ENCODE assay signal across 7 mouse cellular contexts in the genomic region with DNA sequence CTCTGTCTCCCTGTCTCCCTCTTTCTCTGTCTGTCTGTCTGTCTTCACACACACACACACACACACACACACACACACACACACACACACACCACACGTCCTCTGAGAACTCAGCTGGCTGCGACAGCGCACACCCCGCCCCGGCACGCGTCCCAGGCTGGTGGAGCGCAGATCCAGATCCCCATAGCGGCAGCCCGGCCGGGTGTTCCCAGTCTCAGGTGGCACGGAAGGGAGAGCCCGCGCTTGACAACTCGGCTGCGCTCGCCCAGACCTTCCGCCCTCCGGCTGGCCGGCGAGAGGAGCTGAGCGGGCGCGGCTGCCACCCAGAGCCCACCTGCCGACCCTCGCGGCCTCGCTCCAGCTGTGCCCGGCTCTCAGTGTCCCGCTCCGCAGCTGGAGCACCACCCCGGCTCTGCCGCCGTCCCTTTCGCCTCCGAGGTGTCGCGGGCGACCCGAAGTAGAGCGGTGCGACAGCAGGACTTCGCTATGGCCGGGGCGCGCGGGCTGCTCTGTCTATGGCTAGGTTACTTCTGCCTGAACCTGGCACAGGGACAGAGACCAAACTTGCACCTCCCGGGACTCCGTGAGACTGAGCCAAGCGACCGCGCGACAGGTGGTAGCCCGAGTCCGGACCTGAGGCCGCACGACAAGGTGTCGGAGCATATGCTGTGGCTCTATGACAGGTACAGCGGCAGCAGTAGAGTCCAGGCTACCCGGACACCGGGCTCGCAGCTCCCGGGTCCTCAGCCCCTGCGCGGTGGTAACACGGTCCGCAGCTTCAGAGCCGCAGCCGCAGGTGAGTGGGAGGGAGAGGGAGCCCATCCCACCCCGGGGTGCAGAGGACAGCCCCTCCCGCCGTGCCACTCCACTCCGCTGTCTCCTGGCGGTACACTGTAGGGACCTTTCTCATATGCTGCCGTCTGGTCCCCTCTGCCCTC. TPM values are rescaled to one million over a fixed set of nuclear protein-coding genes. Genes with fewer than 3 reads are reported as not detected.
DNase-seq lines count a peak whose midpoint lies in the region; ATAC-seq lines count a peak whose summit lies in the region.

No protein-coding gene starts in this region.

- peak; percentile 47 for DNase-seq in right cerebral cortex, postnatal 14 days
- no peak for DNase-seq in right cerebral cortex, postnatal 36 days (ENCODE audit: low spot score in 2 of 2)
- DNase-seq in embryonic facial prominence, embryonic 11.5 days (ENCODE audit: low spot score), result peak; percentile 48
- peak; percentile 37 for DNase-seq in heart, postnatal 4 days
- peak; percentile 72 for DNase-seq in midbrain, embryonic 14.5 days

- no peaks in the 10 kb centered on the region for H3K9me3 ChIP-seq in embryonic facial prominence, embryonic 11.5 days (replicated peaks; ENCODE audit: control insufficient read depth, low read length)
- no peaks in the 10 kb centered on the region for H3K9me3 ChIP-seq in limb, embryonic 12.5 days
- no peaks in the 10 kb centered on the region for H3K9me3 ChIP-seq in midbrain, embryonic 14.5 days (ENCODE audit: control insufficient read depth, low read length)

- H3K27me3 ChIP-seq in embryonic facial prominence, embryonic 11.5 days (ENCODE audit: control insufficient read depth, insufficient read depth, low read length), result peaks cover 22% of the 10 kb centered on the region
- peaks cover 59% of the 10 kb centered on the region for H3K27me3 ChIP-seq in limb, embryonic 12.5 days
- H3K27me3 ChIP-seq in midbrain, embryonic 14.5 days (ENCODE audit: control insufficient read depth, insufficient read depth, low read length), result peaks cover 41% of the 10 kb centered on the region

- no peak overlapping the region for H3K27ac ChIP-seq in embryonic facial prominence, embryonic 11.5 days (replicated peaks; ENCODE audit: low read depth, low read length)
- H3K27ac ChIP-seq in limb, embryonic 12.5 days, result no peak overlapping the region
- no peak overlapping the region for H3K27ac ChIP-seq in midbrain, embryonic 14.5 days (replicated peaks; ENCODE audit: low read depth, low read length)

- peak overlapping the region; percentile 37 for H3K9ac ChIP-seq in embryonic facial prominence, embryonic 11.5 days (replicated peaks; ENCODE audit: low read length)
- peak overlapping the region; percentile 53 for H3K9ac ChIP-seq in limb, embryonic 12.5 days (replicated peaks)
- peak overlapping the region; percentile 57 for H3K9ac ChIP-seq in midbrain, embryonic 14.5 days (replicated peaks; ENCODE audit: low read length)

- under 1% methylated on average over 70 of the region's 75 CpGs for WGBS in embryonic facial prominence, embryonic 11.5 days
- under 1% methylated on average over 75 of the region's 75 CpGs for WGBS in limb, embryonic 12.5 days
- WGBS in midbrain, embryonic 14.5 days, result under 1% methylated on average over 75 of the region's 75 CpGs

- peak; percentile 64 for ATAC-seq in embryonic facial prominence, embryonic 11.5 days (replicated peaks; ENCODE audit: insufficient number of reproducible peaks, low FRiP score, low TSS enrichment, low read depth)
- peak; percentile 54 for ATAC-seq in limb, embryonic 12.5 days (ENCODE audit: insufficient number of reproducible peaks, insufficient read depth, low FRiP score, low TSS enrichment, low read depth)
- peak; percentile 76 for ATAC-seq in midbrain, embryonic 14.5 days (ENCODE audit: low FRiP score, low TSS enrichment)
- no peak for ATAC-seq in activated CD4-positive, CD25-positive, alpha-beta regulatory T cell, adult 4 months

- peaks cover 7% of the 10 kb centered on the region for H3K4me1 ChIP-seq in embryonic facial prominence, embryonic 11.5 days (ENCODE audit: control insufficient read depth, insufficient read depth, low read length)
- peaks cover 18% of the 10 kb centered on the region for H3K4me1 ChIP-seq in limb, embryonic 12.5 days (replicated peaks)
- peaks cover 6% of the 10 kb centered on the region; the same call in 1 of the 2 replicates for H3K4me1 ChIP-seq in midbrain, embryonic 14.5 days (ENCODE audit: control insufficient read depth, insufficient read depth, low read length)

- H3K36me3 ChIP-seq in embryonic facial prominence, embryonic 11.5 days (replicated peaks; ENCODE audit: control insufficient read depth, insufficient read depth, low read depth, low read length), result no peaks in the 10 kb centered on the region
- H3K36me3 ChIP-seq in limb, embryonic 12.5 days, result no peaks in the 10 kb centered on the region
- no peaks in the 10 kb centered on the region for H3K36me3 ChIP-seq in midbrain, embryonic 14.5 days (ENCODE audit: control insufficient read depth, insufficient read depth, low read length)

- peak overlapping the region; percentile 84 for H3K4me2 ChIP-seq in embryonic facial prominence, embryonic 11.5 days (ENCODE audit: low read depth, low read length)
- H3K4me2 ChIP-seq in limb, embryonic 12.5 days, result peak overlapping the region; percentile 98
- peak overlapping the region; percentile 99 for H3K4me2 ChIP-seq in midbrain, embryonic 14.5 days (ENCODE audit: low read length)

- H3K4me3 ChIP-seq in embryonic facial prominence, embryonic 11.5 days (ENCODE audit: low read depth, low read length), result peak overlapping the region; percentile 47
- peak overlapping the region; percentile 57 for H3K4me3 ChIP-seq in limb, embryonic 12.5 days (replicated peaks)
- peak overlapping the region; percentile 61 for H3K4me3 ChIP-seq in midbrain, embryonic 14.5 days (replicated peaks; ENCODE audit: low read depth, low read length)

RNA-seq across cellular contexts. Expression of a gene that starts 0.7 kb away (rescaled TPM):
- 1.5 and 2.7 TPM in 2 replicates for polyA plus RNA-seq in embryonic facial prominence, embryonic 11.5 days (2014; fragmentation: Nextera tagmentation; extraction: Ambion mirVana)
- total RNA-seq in heart, postnatal 4 days (2021), result under 1 TPM; 0.23 to 0.24 TPM
- polyA plus RNA-seq in limb, embryonic 12.5 days (2016; fragmentation: Nextera tagmentation; extraction: Ambion mirVana), result 1.7 and 1.9 TPM in 2 replicates
- 1.3 and 2.1 TPM in 2 replicates for polyA plus RNA-seq in midbrain, embryonic 14.5 days (2014; fragmentation: Nextera tagmentation; extraction: Ambion mirVana)
- not detected for polyA plus RNA-seq in activated CD4-positive, CD25-positive, alpha-beta regulatory T cell, adult 4 months (2017; shearing (Covaris generic))

Comparison
In these comparisons a context has a peak if more than half of its experiments do, and no peak if none do; other contexts are left out.
1. DNase-seq: peak in right cerebral cortex, postnatal 14 days (single experiment), embryonic facial prominence, embryonic 11.5 days (single experiment), heart, postnatal 4 days (single experiment) and midbrain, embryonic 14.5 days (single experiment); none in right cerebral cortex, postnatal 36 days (0 of 2).
2. Peak in every context shown above with its lines, with median percentiles within 50 percentile points of each other: H3K4me2 ChIP-seq, H3K4me3 ChIP-seq and H3K9ac ChIP-seq.